Mouse (Mus musculus): ENCODE results near the gene Klrc2.
"Not testable (repeated sequence)": the region's sequence is repeated elsewhere in the genome, so short reads cannot be mapped to it uniquely, and the experiment has no call there.

DNA sequence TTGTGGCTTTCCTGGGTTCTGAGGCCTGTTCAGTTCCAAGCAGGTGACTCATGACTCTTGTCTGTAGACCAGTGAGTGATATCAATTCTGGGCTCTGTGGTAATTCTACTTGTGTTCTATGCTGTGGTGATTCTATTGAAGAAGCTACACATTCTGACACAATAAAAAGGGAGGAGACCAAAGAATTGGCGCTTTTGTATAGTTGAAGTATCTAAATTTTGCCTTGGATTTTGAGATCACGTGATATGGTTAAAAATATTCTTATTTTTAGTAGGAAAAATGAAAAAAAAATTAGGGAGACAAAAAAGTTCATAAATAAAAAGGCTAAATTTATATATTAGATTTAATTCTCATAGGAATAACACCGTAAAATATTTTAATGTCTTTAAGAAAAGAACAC is 17.3 kb downstream of the Klrc2 start, which contains the start of gene Klrc3:
- TF ChIP-seq EP300, CTCF (IDR thresholded peaks at IDR 0.05; ENCODE audit: low read depth): not testable (repeated sequence)
